Mouse (Mus musculus) lung, postnatal 14 days (tissue): ENCODE data around the gene Cphx3.
"Not testable (repeated sequence)": the region's sequence is repeated elsewhere in the genome, so short reads cannot be mapped to it uniquely, and the experiment has no call there.

Experiments used
- DNase-seq: peaks from one replicate; pipeline ENCODE4 v3.0.0; 2021

Cphx3 gene

GRCm38 (mm10) chr14:26081997-26082396 is at the start of gene Cphx3:
Gene Cphx3 (plus strand): TSS chr14:26082297.
- not testable (repeated sequence) for DNase-seq

- DNase-seq = not testable (repeated sequence)
These were observed 47.7 kb upstream of the Cphx3 start for GRCm38 (mm10) chr14:26034364-26034763.

- DNase-seq = not testable (repeated sequence)
These were observed 46.7 kb upstream of the Cphx3 start for GRCm38 (mm10) chr14:26035439-26035838.

- not testable (repeated sequence) for DNase-seq
These were observed 39.5 kb upstream of the Cphx3 start, which contains the start of gene Gm9780 for GRCm38 (mm10) chr14:26042611-26043010. Gene Gm9780 (minus strand): TSS chr14:26042711.

- DNase-seq = not testable (repeated sequence)
These were observed 37.1 kb upstream of the Cphx3 start for GRCm38 (mm10) chr14:26045007-26045406.

GRCm38 (mm10) chr14:26047026-26047425 is 35.1 kb upstream of the Cphx3 start:
- not testable (repeated sequence) for DNase-seq

- DNase-seq = not testable (repeated sequence)
These were observed 33.3 kb upstream of the Cphx3 start for GRCm38 (mm10) chr14:26048767-26049166.

- DNase-seq = not testable (repeated sequence)
These were observed 23.9 kb upstream of the Cphx3 start for GRCm38 (mm10) chr14:26058184-26058583.

- DNase-seq = not testable (repeated sequence)
These were observed 22.7 kb upstream of the Cphx3 start for GRCm38 (mm10) chr14:26059362-26059761.

- DNase-seq = not testable (repeated sequence)
These were observed 15.3 kb upstream of the Cphx3 start for GRCm38 (mm10) chr14:26066574-26067324.

- DNase-seq = not testable (repeated sequence)
These were observed 14.8 kb upstream of the Cphx3 start, which contains the start of gene Tmem254c for GRCm38 (mm10) chr14:26067325-26067633. Gene Tmem254c (minus strand): TSS chr14:26067355.

GRCm38 (mm10) chr14:26076620-26077390 is 5.3 kb upstream of the Cphx3 start:
- DNase-seq = not testable (repeated sequence)

GRCm38 (mm10) chr14:26081216-26081615 is 881 bp upstream of the Cphx3 start, which contains the start of gene Cphx2:
Gene Cphx2 (plus strand): TSS chr14:26081516.
- DNase-seq = not testable (repeated sequence)

GRCm38 (mm10) chr14:26097622-26098021 is 15.5 kb downstream of the Cphx3 start:
- DNase-seq = not testable (repeated sequence)

- not testable (repeated sequence) for DNase-seq
These were observed 36.1 kb downstream of the Cphx3 start, which contains the start of gene Duxbl2 for GRCm38 (mm10) chr14:26118150-26118549. Gene Duxbl2 (plus strand): TSS chr14:26118349.

GRCm38 (mm10) chr14:26118550-26119000 is 36.5 kb downstream of the Cphx3 start:
- not testable (repeated sequence) for DNase-seq

- DNase-seq = not testable (repeated sequence)
These were observed 37.0 kb downstream of the Cphx3 start for GRCm38 (mm10) chr14:26119095-26119494.

- DNase-seq = not testable (repeated sequence)
These were observed 65.0 kb downstream of the Cphx3 start for GRCm38 (mm10) chr14:26147095-26147494.

- not testable (repeated sequence) for DNase-seq
These were observed 73.9 kb downstream of the Cphx3 start for GRCm38 (mm10) chr14:26156032-26156431.

- not testable (repeated sequence) for DNase-seq
These were observed 79.1 kb downstream of the Cphx3 start for GRCm38 (mm10) chr14:26161156-26161555.

GRCm38 (mm10) chr14:26162423-26162822 is 80.3 kb downstream of the Cphx3 start:
- not testable (repeated sequence) for DNase-seq

- not testable (repeated sequence) for DNase-seq
These were observed 83.2 kb downstream of the Cphx3 start for GRCm38 (mm10) chr14:26165266-26165665.

GRCm38 (mm10) chr14:26173955-26174354 is 91.9 kb downstream of the Cphx3 start:
- DNase-seq = not testable (repeated sequence)
